Mouse (Mus musculus): ENCODE results near the gene Uqcr11.

GRCm38 (mm10) chr10:80433513-80434232, 27.0 kb upstream of the Uqcr11 start, which contains the start of gene Tcf3:
- TF ChIP-seq POLR2A (IDR thresholded peaks at IDR 0.05; ENCODE audit: borderline replicate concordance, extremely low read depth, low read depth, low read length) (peak; percentile 27; the same call in 1 of the 2 replicates), CTCF (IDR thresholded peaks at IDR 0.05; ENCODE audit: insufficient read depth, low read length) (no peak)

All from lung, adult 2 months (tissue).